ENCODE assay signal across 27 mouse cellular contexts in the genomic region with DNA sequence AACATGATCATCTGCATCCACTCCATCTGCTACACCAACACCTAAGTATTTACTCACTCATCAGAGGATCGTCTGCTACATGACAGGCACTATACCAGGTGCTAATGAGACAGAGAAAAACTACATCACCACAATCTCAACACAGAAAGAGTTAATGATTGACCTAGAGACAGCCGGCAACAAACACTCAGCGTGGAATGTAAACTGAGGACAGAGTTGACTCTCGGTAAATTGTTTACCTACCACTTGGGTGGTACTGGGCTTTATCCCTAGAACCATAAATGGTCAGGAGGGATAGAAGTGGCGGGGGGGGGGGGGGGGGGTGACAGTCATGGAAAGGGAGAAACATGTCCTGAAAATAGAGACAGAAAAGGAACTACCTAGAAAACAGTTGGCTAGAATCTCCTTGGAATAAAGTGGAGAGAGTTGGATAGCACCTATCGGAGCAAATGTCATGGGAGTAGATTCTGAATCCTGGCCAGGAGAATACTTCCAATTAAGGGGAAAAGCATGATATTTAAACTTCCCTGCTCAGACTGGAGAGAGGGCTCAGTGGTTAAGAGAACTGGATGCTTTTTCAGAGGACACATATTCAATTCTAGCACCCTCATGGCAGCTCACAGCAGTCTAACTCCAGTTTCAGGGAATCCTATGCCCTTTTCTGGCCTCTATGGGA. TPM values are rescaled to one million over a fixed set of nuclear protein-coding genes. Genes with fewer than 3 reads are reported as not detected.
DNase-seq lines count a peak whose midpoint lies in the region; ATAC-seq lines count a peak whose summit lies in the region.
"Had no signal": no experiment of that assay in that cellular context is flagged by ENCODE, and none has a peak within 500 bp of the region (broad histone marks: within the 10 kb centered on the region; RNA-seq: fewer than 3 reads in every experiment).

No protein-coding gene starts in this region.

- no peaks in the 10 kb centered on the region for H3K9me3 ChIP-seq in heart, embryonic 11.5 days (replicated peaks; ENCODE audit: control insufficient read depth, low read length)
- H3K9me3 ChIP-seq in intestine, embryonic 16.5 days (ENCODE audit: control insufficient read depth, low read length), result no peaks in the 10 kb centered on the region
- no peaks in the 10 kb centered on the region for H3K9me3 ChIP-seq in liver, embryonic 12.5 days (replicated peaks)
- H3K9me3 ChIP-seq in liver, embryonic 16.5 days (replicated peaks; ENCODE audit: control insufficient read depth, low read length), result no peaks in the 10 kb centered on the region
- H3K9me3 ChIP-seq: embryonic facial prominence, embryonic 15.5 days; forebrain, embryonic 10.5 days; heart, embryonic 10.5 days; heart, embryonic 15.5 days; hindbrain, embryonic 13.5 days had no signal

- no peaks in the 10 kb centered on the region for H3K36me3 ChIP-seq in heart, embryonic 11.5 days (ENCODE audit: control insufficient read depth, insufficient read depth, low read length)
- no peaks in the 10 kb centered on the region for H3K36me3 ChIP-seq in intestine, embryonic 16.5 days (ENCODE audit: control insufficient read depth, insufficient read depth, low read length)
- H3K36me3 ChIP-seq in liver, embryonic 12.5 days, result no peaks in the 10 kb centered on the region
- no peaks in the 10 kb centered on the region for H3K36me3 ChIP-seq in liver, embryonic 16.5 days (ENCODE audit: control insufficient read depth, insufficient read depth)
- H3K36me3 ChIP-seq: embryonic facial prominence, embryonic 15.5 days; forebrain, embryonic 10.5 days; heart, embryonic 10.5 days; heart, embryonic 15.5 days; hindbrain, embryonic 13.5 days had no signal

- H3K4me2 ChIP-seq in heart, embryonic 11.5 days, result no peak overlapping the region
- H3K4me2 ChIP-seq in intestine, embryonic 16.5 days (ENCODE audit: low read depth, low read length), result no peak overlapping the region
- no peak overlapping the region for H3K4me2 ChIP-seq in liver, embryonic 12.5 days
- no peak overlapping the region for H3K4me2 ChIP-seq in liver, embryonic 16.5 days (ENCODE audit: low read depth, low read length)
- H3K4me2 ChIP-seq: embryonic facial prominence, embryonic 15.5 days; heart, embryonic 15.5 days; hindbrain, embryonic 13.5 days had no signal

- 60% methylated on average over 6 of the region's 6 CpGs for WGBS in heart, embryonic 11.5 days (ENCODE audit: insufficient replicate concordance)
- WGBS in intestine, embryonic 16.5 days, result 35% methylated on average over 5 of the region's 6 CpGs
- WGBS in liver, embryonic 12.5 days (ENCODE audit: insufficient replicate concordance), result 65% methylated on average over 5 of the region's 6 CpGs
- WGBS in liver, embryonic 16.5 days (ENCODE audit: insufficient replicate concordance), result 66% methylated on average over 5 of the region's 6 CpGs

- H3K27ac ChIP-seq in heart, embryonic 11.5 days (ENCODE audit: low read depth, low read length), result no peak overlapping the region
- peak overlapping the region; percentile 9; the same call in 1 of the 2 replicates for H3K27ac ChIP-seq in intestine, embryonic 16.5 days (ENCODE audit: low read length)
- no peak overlapping the region for H3K27ac ChIP-seq in liver, embryonic 12.5 days
- peak overlapping the region; percentile 37; the same call in 1 of the 2 replicates for H3K27ac ChIP-seq in liver, embryonic 16.5 days (ENCODE audit: low read length)
- H3K27ac ChIP-seq: embryonic facial prominence, embryonic 15.5 days; forebrain, embryonic 10.5 days; heart, embryonic 10.5 days; heart, embryonic 15.5 days; hindbrain, embryonic 13.5 days had no signal

- DNase-seq in heart, adult 11 months, result peak; percentile 67
- DNase-seq in gastrocnemius, postnatal 4 days (ENCODE audit: low spot score in 2 of 2), result no peak
- DNase-seq in thymus, postnatal 4 days, result no peak
- DNase-seq in right cerebral cortex, postnatal 14 days, result no peak
- DNase-seq: adrenal gland, postnatal 25 days; B cell, adult 2 months; cerebellum, adult 2 months; cerebellum, postnatal 10 days; embryo, embryonic 11 days; gastrocnemius, adult 2 months; gastrocnemius, postnatal 25 days had no signal

- H3K9ac ChIP-seq in heart, embryonic 11.5 days (ENCODE audit: low read depth, low read length), result no peak overlapping the region
- H3K9ac ChIP-seq in intestine, embryonic 16.5 days (ENCODE audit: low read depth, low read length), result no peak overlapping the region
- H3K9ac ChIP-seq in liver, embryonic 12.5 days, result no peak overlapping the region
- H3K9ac ChIP-seq in liver, embryonic 16.5 days (ENCODE audit: low read depth, low read length), result no peak overlapping the region
- H3K9ac ChIP-seq: embryonic facial prominence, embryonic 15.5 days; heart, embryonic 15.5 days; hindbrain, embryonic 13.5 days had no signal

- no peaks in the 10 kb centered on the region for H3K27me3 ChIP-seq in heart, embryonic 11.5 days (ENCODE audit: control insufficient read depth, insufficient read depth, low read length)
- H3K27me3 ChIP-seq in intestine, embryonic 16.5 days (replicated peaks; ENCODE audit: control insufficient read depth, insufficient read depth, low read length), result no peaks in the 10 kb centered on the region
- H3K27me3 ChIP-seq in liver, embryonic 12.5 days (replicated peaks), result no peaks in the 10 kb centered on the region
- H3K27me3 ChIP-seq in liver, embryonic 16.5 days (ENCODE audit: control insufficient read depth, insufficient read depth, low read depth, low read length), result no peaks in the 10 kb centered on the region
- H3K27me3 ChIP-seq: embryonic facial prominence, embryonic 15.5 days; heart, embryonic 15.5 days; hindbrain, embryonic 13.5 days; Patski had no signal

- no peaks in the 10 kb centered on the region for H3K4me1 ChIP-seq in heart, embryonic 11.5 days (ENCODE audit: control insufficient read depth, insufficient read depth, low read length)
- peaks cover 6% of the 10 kb centered on the region; the same call in 1 of the 2 replicates for H3K4me1 ChIP-seq in intestine, embryonic 16.5 days (ENCODE audit: control insufficient read depth, insufficient read depth, low read length)
- H3K4me1 ChIP-seq in liver, embryonic 12.5 days, result no peaks in the 10 kb centered on the region
- no peaks in the 10 kb centered on the region for H3K4me1 ChIP-seq in liver, embryonic 16.5 days (ENCODE audit: control insufficient read depth, low read depth, low read length)
- H3K4me1 ChIP-seq: embryonic facial prominence, embryonic 15.5 days; forebrain, embryonic 10.5 days; heart, embryonic 10.5 days; heart, embryonic 15.5 days; hindbrain, embryonic 13.5 days had no signal

- no peak overlapping the region for H3K4me3 ChIP-seq in heart, embryonic 11.5 days (ENCODE audit: low read depth, low read length)
- no peak overlapping the region for H3K4me3 ChIP-seq in intestine, embryonic 16.5 days (ENCODE audit: low read length)
- no peak overlapping the region for H3K4me3 ChIP-seq in liver, embryonic 12.5 days
- H3K4me3 ChIP-seq in liver, embryonic 16.5 days (ENCODE audit: low read depth, low read length), result no peak overlapping the region
- H3K4me3 ChIP-seq: embryonic facial prominence, embryonic 15.5 days; erythroblast, embryonic 14.5 days; forebrain, embryonic 10.5 days; gastrocnemius, adult 2 months; heart, embryonic 10.5 days; heart, embryonic 15.5 days; hindbrain, embryonic 13.5 days had no signal

- no peak for ATAC-seq in heart, embryonic 11.5 days (replicated peaks; ENCODE audit: insufficient number of reproducible peaks, low FRiP score, low TSS enrichment)
- peak; percentile 52 for ATAC-seq in intestine, embryonic 16.5 days
- ATAC-seq in liver, embryonic 12.5 days, result peak; percentile 54; the same call in 1 of the 2 replicates
- peak; percentile 74 for ATAC-seq in liver, embryonic 16.5 days (ENCODE audit: low read depth)
- ATAC-seq: activated CD4-positive, CD25-positive, alpha-beta regulatory T cell, adult 4 months; forebrain, embryonic 14.5 days; Patski had no signal

RNA-seq across cellular contexts. Expression of gene Syt15, which starts 33.2 kb away (rescaled TPM):
- 0.16 TPM in 1 of 2 replicates, not detected in the other for polyA plus RNA-seq in heart, embryonic 11.5 days (2014; fragmentation: Nextera tagmentation; extraction: Ambion mirVana)
- polyA plus RNA-seq in intestine, embryonic 16.5 days (2015; fragmentation: Nextera tagmentation; extraction: Ambion mirVana), result 0.86 and 1.2 TPM in 2 replicates
- polyA plus RNA-seq in liver, embryonic 12.5 days (2016; fragmentation: Nextera tagmentation; extraction: Ambion mirVana), result 0.44 TPM in 2 replicates
- 0.57 and 0.63 TPM in 2 replicates for polyA plus RNA-seq in liver, embryonic 16.5 days (2015; fragmentation: Nextera tagmentation; extraction: Ambion mirVana)
- total RNA-seq in gastrocnemius, postnatal 4 days (2021), result 1 to 10 TPM; 1.2 to 2.0 TPM
- total RNA-seq: hematopoietic stem cell, adult 5-6 weeks; MEL had no signal
- polyA plus RNA-seq: embryonic facial prominence, embryonic 11.5 days; erythroblast, embryonic 14.5 days had no signal

RNA-seq across cellular contexts. Expression of gene Gprin2, which starts 51.2 kb away (rescaled TPM):
- polyA plus RNA-seq in heart, embryonic 11.5 days (2014; fragmentation: Nextera tagmentation; extraction: Ambion mirVana), result 0.04 and 0.08 TPM in 2 replicates
- polyA plus RNA-seq in intestine, embryonic 16.5 days (2015; fragmentation: Nextera tagmentation; extraction: Ambion mirVana), result 0.26 and 0.27 TPM in 2 replicates
- 0.13 TPM in 2 replicates for polyA plus RNA-seq in liver, embryonic 12.5 days (2016; fragmentation: Nextera tagmentation; extraction: Ambion mirVana)
- polyA plus RNA-seq in liver, embryonic 16.5 days (2015; fragmentation: Nextera tagmentation; extraction: Ambion mirVana), result 0.02 and 0.09 TPM in 2 replicates
- total RNA-seq in gastrocnemius, postnatal 4 days (2021), result 1 to 10 TPM; 1.0 to 1.5 TPM
- polyA plus RNA-seq: activated CD4-positive, CD25-positive, alpha-beta regulatory T cell, adult 4 months; erythroblast, embryonic 14.5 days had no signal

RNA-seq across cellular contexts. Expression of gene Shld2, which starts 57.7 kb away (rescaled TPM):
- 6.2 and 6.9 TPM in 2 replicates for polyA plus RNA-seq in heart, embryonic 11.5 days (2014; fragmentation: Nextera tagmentation; extraction: Ambion mirVana)
- 5.8 and 7.1 TPM in 2 replicates for polyA plus RNA-seq in intestine, embryonic 16.5 days (2015; fragmentation: Nextera tagmentation; extraction: Ambion mirVana)
- polyA plus RNA-seq in liver, embryonic 12.5 days (2016; fragmentation: Nextera tagmentation; extraction: Ambion mirVana), result 8.2 and 9.7 TPM in 2 replicates
- 7.6 and 8.3 TPM in 2 replicates for polyA plus RNA-seq in liver, embryonic 16.5 days (2015; fragmentation: Nextera tagmentation; extraction: Ambion mirVana)
- 10 to 100 TPM in 1 of 2 experiments, 1 to 10 TPM in 1; 9.2 to 13.0 TPM for total RNA-seq in gastrocnemius, postnatal 4 days (2021)

RNA-seq across cellular contexts. Expression of gene Glud1, which starts 57.9 kb away (rescaled TPM):
- 64.4 and 67.3 TPM in 2 replicates for polyA plus RNA-seq in heart, embryonic 11.5 days (2014; fragmentation: Nextera tagmentation; extraction: Ambion mirVana)
- polyA plus RNA-seq in intestine, embryonic 16.5 days (2015; fragmentation: Nextera tagmentation; extraction: Ambion mirVana), result 72.9 and 73.6 TPM in 2 replicates
- 137 and 145 TPM in 2 replicates for polyA plus RNA-seq in liver, embryonic 12.5 days (2016; fragmentation: Nextera tagmentation; extraction: Ambion mirVana)
- 145 and 155 TPM in 2 replicates for polyA plus RNA-seq in liver, embryonic 16.5 days (2015; fragmentation: Nextera tagmentation; extraction: Ambion mirVana)
- total RNA-seq in gastrocnemius, postnatal 4 days (2021), result 100 to 1,000 TPM; 133 to 135 TPM

Comparison
In these comparisons a context has a peak if more than half of its experiments do, and no peak if none do; other contexts are left out.
1. H3K27ac ChIP-seq: peak in intestine, embryonic 16.5 days (single experiment) and liver, embryonic 16.5 days (single experiment); none in heart, embryonic 11.5 days (single experiment) and liver, embryonic 12.5 days (single experiment).